Mouse (Mus musculus) adrenal gland, postnatal 10 days (tissue): ENCODE measurements around the gene Ero1lb. TPM values are rescaled to one million over a fixed set of nuclear protein-coding genes. Genes with fewer than 3 reads are reported as not detected.

Source experiments
- DNase-seq: peaks from one replicate; pipeline ENCODE4 v3.0.0; 2021; ENCODE audit warnings: mixed read lengths
- long read RNA-seq, 2 experiments: library from polyadenylated mRNA; stranded (forward); transcript quantifications; one replicate each; pipeline ENCODE4 v2.0.0; 2021
- total RNA-seq, 2 experiments: library from RNA; stranded (reverse); gene quantifications; 2 replicates each; pipeline ENCODE4 v1.2.3; 2021

Ero1lb gene
- 10 to 100 TPM in 1 of 2 experiments, 1 to 10 TPM in 1; 9.3 to 11.9 TPM for total RNA-seq
- long read RNA-seq, experiment 1, partial matches to known transcripts = 0 of 5 reads
- long read RNA-seq, experiment 1, other reads (novel, unspliced or antisense) = 5 of 5 reads
- long read RNA-seq, experiment 2, partial matches to known transcripts = 1 of 7 reads
- long read RNA-seq, experiment 2, other reads (novel, unspliced or antisense) = 6 of 7 reads

GRCm38 (mm10) chr13:12565621-12566390 is at the start of gene Ero1lb:
Gene Ero1lb, plus strand, starts transcription at chr13:12565874.
- peak; percentile 99 for DNase-seq

GRCm38 (mm10) chr13:12519371-12519770 is 46.3 kb upstream of the Ero1lb start:
- peak; percentile 9 for DNase-seq

DNA sequence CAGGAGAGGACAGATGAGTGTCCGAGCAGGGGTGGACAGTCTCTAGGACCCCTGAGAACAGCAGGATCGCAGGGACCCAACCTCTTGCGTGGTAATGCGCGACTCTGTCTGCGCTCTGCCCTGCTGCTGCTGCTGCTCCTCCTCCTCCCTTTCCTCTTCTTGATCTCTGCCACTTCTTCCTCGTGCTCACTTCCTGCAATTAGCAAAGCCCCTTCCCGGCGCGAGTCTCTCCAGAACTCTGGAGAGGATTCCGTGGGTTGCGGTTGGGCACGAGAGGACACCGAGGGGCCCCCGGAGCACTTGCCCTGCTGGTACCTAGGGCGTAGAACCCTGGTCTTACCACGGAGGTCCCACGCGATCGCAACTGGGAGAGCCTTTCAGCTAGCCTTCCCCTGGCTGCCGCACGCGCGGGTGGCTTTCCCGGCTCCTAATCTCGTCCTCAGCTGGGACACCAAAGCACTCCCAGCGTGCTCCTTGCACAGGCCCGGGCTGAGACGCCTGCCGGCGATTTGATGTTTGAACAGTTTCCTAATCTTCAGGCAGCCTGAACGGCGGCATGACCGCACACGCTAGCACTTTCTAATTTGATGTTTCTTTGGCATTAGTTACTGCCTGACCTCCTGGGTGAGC is 45.6 kb upstream of the Ero1lb start, which contains the start of gene Edaradd:
Gene Edaradd (minus strand): TSS at position 484 of the 630 bp plus-strand sequence.
- DNase-seq = peak; percentile 73

GRCm38 (mm10) chr13:12522346-12522745 is 43.3 kb upstream of the Ero1lb start:
- DNase-seq = no peak

DNA sequence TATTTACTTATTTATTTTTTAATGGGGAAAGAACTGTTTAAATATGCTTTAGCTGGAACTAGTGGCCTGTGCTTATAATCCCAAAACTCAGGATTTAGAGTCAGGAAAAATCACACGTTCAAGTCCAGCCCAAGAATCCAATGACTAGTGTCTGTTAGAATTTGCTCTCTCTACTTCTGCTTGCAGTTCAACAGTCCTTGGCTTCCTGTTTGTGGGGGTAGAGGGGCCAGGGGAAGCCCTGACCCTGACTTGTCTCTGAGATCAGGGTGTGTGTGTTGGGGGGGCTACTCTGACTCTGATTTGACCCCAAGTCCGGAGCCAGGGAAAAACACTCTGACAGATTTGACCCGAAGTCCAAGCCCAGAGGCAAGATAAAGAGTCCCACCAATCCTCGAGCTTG is 40.0 kb upstream of the Ero1lb start:
- no peak for DNase-seq

DNA sequence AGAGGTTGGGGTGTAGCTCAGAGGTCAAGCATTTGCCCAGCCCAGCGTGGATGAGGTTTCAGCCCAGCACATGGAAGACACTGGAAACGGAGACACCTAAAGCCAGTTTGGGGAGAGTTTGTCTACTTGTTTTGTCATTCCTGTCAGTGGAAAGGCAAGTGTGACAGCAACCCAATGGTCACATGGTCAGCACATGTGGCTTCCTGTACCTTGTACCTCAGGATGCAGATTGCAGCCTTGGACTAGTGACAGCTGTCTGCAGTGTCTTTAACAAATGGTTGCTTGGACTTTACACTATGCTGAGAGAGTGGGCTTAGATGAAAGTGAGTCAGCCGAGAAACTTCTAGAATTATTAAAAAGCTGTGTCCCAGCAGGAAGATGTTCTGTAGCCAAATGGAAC is 31.0 kb upstream of the Ero1lb start:
- DNase-seq = no peak

DNA sequence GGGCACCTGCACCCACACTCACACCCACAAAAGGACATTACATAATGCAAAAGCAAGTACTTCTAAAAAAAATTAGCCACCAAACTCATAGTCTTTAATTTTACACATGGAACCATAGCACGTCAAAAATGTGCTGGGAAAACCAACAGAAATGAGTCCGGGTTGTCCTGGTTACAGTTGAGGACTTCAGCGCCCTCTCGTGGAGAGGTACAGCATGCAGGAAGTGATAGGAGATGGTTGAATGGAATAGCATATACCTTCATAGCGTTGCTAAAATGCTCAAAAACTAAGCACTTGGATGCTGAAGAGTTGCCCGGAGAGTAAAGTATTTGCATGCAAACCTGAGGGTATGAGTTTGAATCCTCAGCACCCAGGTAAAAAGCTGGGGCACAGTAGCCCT is 27.7 kb upstream of the Ero1lb start:
- peak; percentile 72 for DNase-seq

- DNase-seq = no peak
Observed at GRCm38 (mm10) chr13:12539716-12540115, 26.0 kb upstream of the Ero1lb start.

DNA sequence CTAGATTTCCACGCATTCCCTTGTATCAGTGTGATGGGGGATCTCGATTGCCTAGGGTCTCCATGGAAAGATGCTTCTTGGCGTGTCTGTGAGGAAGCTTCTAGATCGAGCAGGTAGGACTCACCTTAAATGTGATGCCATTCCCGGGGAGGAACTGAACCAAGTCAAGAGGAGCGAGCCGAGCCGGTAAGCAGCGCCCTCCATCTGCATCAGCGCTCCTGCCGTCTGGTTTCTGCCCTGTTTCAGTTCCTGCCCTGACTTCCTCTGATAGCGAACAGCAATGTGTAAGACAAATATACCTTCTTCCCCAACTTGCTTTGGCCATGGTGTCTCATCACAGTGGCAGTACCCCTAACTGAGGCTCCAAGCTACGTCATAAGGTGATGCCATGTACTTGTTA is 25.6 kb upstream of the Ero1lb start:
- no peak for DNase-seq

GRCm38 (mm10) chr13:12542006-12542981 is 23.4 kb upstream of the Ero1lb start:
- peak; percentile 78 for DNase-seq

GRCm38 (mm10) chr13:12543246-12543645 is 22.4 kb upstream of the Ero1lb start:
- DNase-seq = no peak

GRCm38 (mm10) chr13:12543880-12544568 is 21.6 kb upstream of the Ero1lb start:
- no peak for DNase-seq

GRCm38 (mm10) chr13:12554211-12554610 is 11.5 kb upstream of the Ero1lb start:
- DNase-seq = no peak

GRCm38 (mm10) chr13:12559044-12559443 is 6.6 kb upstream of the Ero1lb start:
- no peak for DNase-seq

- no peak for DNase-seq
Observed at GRCm38 (mm10) chr13:12559462-12560120, 6.1 kb upstream of the Ero1lb start.

DNA sequence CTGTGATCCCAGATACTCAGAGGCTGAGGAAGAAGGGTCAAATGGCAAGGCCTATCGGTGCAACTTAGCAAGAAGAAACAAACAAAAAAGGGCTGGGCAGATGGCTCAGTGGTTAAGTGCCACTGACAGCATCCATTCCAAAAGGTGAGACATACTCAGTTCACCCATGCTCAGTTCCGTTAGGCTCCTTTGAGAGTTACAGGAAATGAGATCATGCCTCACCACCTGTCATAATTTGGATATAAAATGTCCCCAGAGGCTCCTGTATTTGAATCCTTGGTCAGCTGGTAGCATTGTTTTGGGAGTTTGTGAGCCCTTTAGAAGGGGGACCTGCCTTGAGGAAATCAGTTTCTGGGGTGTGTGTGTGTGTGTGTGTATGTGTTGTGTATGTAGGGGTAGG is 3.9 kb upstream of the Ero1lb start:
- DNase-seq = no peak

- no peak for DNase-seq
Observed at GRCm38 (mm10) chr13:12562256-12562655, 3.4 kb upstream of the Ero1lb start.

DNA sequence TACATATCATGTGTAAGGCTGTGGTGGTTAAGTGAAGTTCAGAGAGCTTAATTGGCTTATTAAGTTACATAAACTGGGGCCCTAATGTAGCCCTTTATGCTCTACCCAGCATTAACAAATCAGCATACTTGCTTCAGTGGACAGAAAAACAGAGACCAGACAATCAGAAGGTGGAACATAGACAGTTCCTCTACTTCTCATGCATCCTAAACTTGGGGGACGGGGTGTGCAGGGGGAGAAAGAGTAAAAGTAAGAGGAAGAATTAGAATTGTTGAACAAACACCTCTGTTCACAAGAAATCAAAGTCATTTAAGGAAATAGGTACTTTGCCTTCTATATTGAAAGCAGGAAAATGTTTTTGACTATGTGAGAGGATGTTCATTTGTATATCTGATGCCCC is 2.3 kb downstream of the Ero1lb start:
- no peak for DNase-seq

GRCm38 (mm10) chr13:12568597-12569469 is 3.2 kb downstream of the Ero1lb start:
- DNase-seq = no peak

GRCm38 (mm10) chr13:12569741-12570140 is 4.1 kb downstream of the Ero1lb start:
- DNase-seq = no peak
